Mouse (Mus musculus): ENCODE results near the gene Idi1. TPM values are rescaled to one million over a fixed set of nuclear protein-coding genes. Genes with fewer than 3 reads are reported as not detected.
"Not testable (repeated sequence)": the region's sequence is repeated elsewhere in the genome, so short reads cannot be mapped to it uniquely, and the experiment has no call there.

The Idi1 gene
- total RNA-seq, 2 experiments from 2014 or later, result 44.5 to 48.1 TPM

GRCm38 (mm10) chr13:8873776-8874175 lies 11.5 kb upstream of the Idi1 start:
- intact Hi-C loops (cut with DNase I), result no loop called here
- DNase-seq (ENCODE audit: low spot score in 2 of 2), result no peak

- intact Hi-C loops (cut with DNase I), result no loop called here
- no peak for DNase-seq (ENCODE audit: low spot score in 2 of 2)
Measured at GRCm38 (mm10) chr13:8881611-8882010, 3.7 kb upstream of the Idi1 start.

GRCm38 (mm10) chr13:8883870-8884269 lies 1.4 kb upstream of the Idi1 start:
- intact Hi-C loops (cut with DNase I); DNase-seq (ENCODE audit: low spot score in 2 of 2): not testable (repeated sequence)

- no peak for DNase-seq (ENCODE audit: low spot score in 2 of 2)
- intact Hi-C loops (cut with DNase I), result loop anchor here (5.0 kb wide), 1 partner anchor 111 kb away; the partner anchor contains the start of gene Gtpbp4
Measured at GRCm38 (mm10) chr13:8886185-8886560, 872 bp downstream of the Idi1 start.

GRCm38 (mm10) chr13:8888603-8889002 lies 3.3 kb downstream of the Idi1 start:
- DNase-seq (ENCODE audit: low spot score in 2 of 2), result peak in 1 of 2 experiments; percentile 21
- intact Hi-C loops (cut with DNase I), result loop anchor here (5.0 kb wide), 1 partner anchor 109 kb away; the partner anchor contains the start of gene Gtpbp4

GRCm38 (mm10) chr13:8905986-8906385 lies 20.7 kb downstream of the Idi1 start:
- DNase-seq (ENCODE audit: low spot score in 2 of 2); intact Hi-C loops (cut with DNase I): not testable (repeated sequence)

GRCm38 (mm10) chr13:8913890-8914289 lies 28.6 kb downstream of the Idi1 start:
- DNase-seq (ENCODE audit: low spot score in 2 of 2); intact Hi-C loops (cut with DNase I): not testable (repeated sequence)

- intact Hi-C loops (cut with DNase I), result no loop called here
- no peak for DNase-seq (ENCODE audit: low spot score in 2 of 2)
Measured at GRCm38 (mm10) chr13:8933499-8933898, 48.2 kb downstream of the Idi1 start.

- DNase-seq (ENCODE audit: low spot score in 2 of 2); intact Hi-C loops (cut with DNase I): not testable (repeated sequence)
Measured at GRCm38 (mm10) chr13:8937611-8938140, 52.4 kb downstream of the Idi1 start.

GRCm38 (mm10) chr13:8941110-8941509 lies 55.8 kb downstream of the Idi1 start:
- DNase-seq (ENCODE audit: low spot score in 2 of 2); intact Hi-C loops (cut with DNase I): not testable (repeated sequence)

- DNase-seq (ENCODE audit: low spot score in 2 of 2); intact Hi-C loops (cut with DNase I): not testable (repeated sequence)
Measured at GRCm38 (mm10) chr13:8941701-8942100, 56.4 kb downstream of the Idi1 start.

Small RNA genes lying within 50 kb of the gene (microRNA-seq; reads per million reads assigned to microRNA genes)
- 0 reads per million in 2 experiments for gene Gm22750

Other genes starting within 250 kb of the Idi1 start
- gene Wdr37, start 13.6 kb upstream of the Idi1 start, total RNA-seq (2021), result 10 to 100 TPM; 84.6 to 95.1 TPM
- gene Gm9745, start 62.7 kb downstream of the Idi1 start, total RNA-seq (2021), result not detected
- gene Idi2, start 67.4 kb downstream of the Idi1 start, total RNA-seq (2021), result not detected
- gene Gtpbp4, start 110.6 kb downstream of the Idi1 start, total RNA-seq (2021), result 10 to 100 TPM; 35.2 to 38.9 TPM
- 10 to 100 TPM; 88.9 to 91.0 TPM for gene Larp4b, start 208.4 kb downstream of the Idi1 start, total RNA-seq (2021)